Mouse (Mus musculus): ENCODE results near the gene Spats2. TPM values are rescaled to one million over a fixed set of nuclear protein-coding genes. Genes with fewer than 3 reads are reported as not detected.

Spats2 gene
- polyA plus RNA-seq, 2 experiments: 39.7 to 47.1 TPM

GRCm38 (mm10) chr15:99087253-99088075, 38.3 kb upstream of the Spats2 start, which contains the start of gene C1ql4:
Gene C1ql4, minus strand, starts transcription at chr15:99087817.
- no peak for ATAC-seq (ENCODE audit: low FRiP score, low read depth)
- no peaks in the 10 kb centered on the region for H3K9me3 ChIP-seq (ENCODE audit: control insufficient read depth, low read length)
- TF ChIP-seq POLR2A (IDR thresholded peaks at IDR 0.05; ENCODE audit: borderline replicate concordance, extremely low read depth, insufficient read depth, insufficient read length): no peak
- H3K4me1 ChIP-seq (ENCODE audit: control insufficient read depth, insufficient read depth, low read length): peaks cover 3% of the 10 kb centered on the region; the same call in 1 of the 2 replicates
- H3K4me3 ChIP-seq (replicated peaks; ENCODE audit: low read length): peak within 1 kb of the TSS; percentile 29
- peak within 1 kb of the TSS; percentile 21; the same call in 1 of the 2 replicates for H3K9ac ChIP-seq (ENCODE audit: low read depth, low read length, severe bottlenecking)
- peaks cover 86% of the 10 kb centered on the region for H3K27me3 ChIP-seq (ENCODE audit: control insufficient read depth, insufficient read depth, low read length)
- peak within 1 kb of the TSS; percentile 46 for H3K4me2 ChIP-seq (replicated peaks; ENCODE audit: low read depth, low read length, severe bottlenecking)
- 8% methylated on average over 50 of the region's 60 CpGs for WGBS
- H3K27ac ChIP-seq (replicated peaks; ENCODE audit: low read depth, low read length): no peak within 1 kb of the TSS
- no peak for DNase-seq (ENCODE audit: low spot score)
- H3K36me3 ChIP-seq (ENCODE audit: control insufficient read depth, insufficient read depth, low read length): peaks cover 9% of the 10 kb centered on the region

- H3K27me3 ChIP-seq (ENCODE audit: control insufficient read depth, insufficient read depth, low read length): peaks cover 94% of the 10 kb centered on the region
- peak overlapping the region; percentile 21; the same call in 1 of the 2 replicates for H3K9ac ChIP-seq (ENCODE audit: low read depth, low read length, severe bottlenecking)
- H3K9me3 ChIP-seq (ENCODE audit: control insufficient read depth, low read length): no peaks in the 10 kb centered on the region
- peaks cover 3% of the 10 kb centered on the region; the same call in 1 of the 2 replicates for H3K4me1 ChIP-seq (ENCODE audit: control insufficient read depth, insufficient read depth, low read length)
- TF ChIP-seq POLR2A (IDR thresholded peaks at IDR 0.05; ENCODE audit: borderline replicate concordance, extremely low read depth, insufficient read depth, insufficient read length): no peak
- H3K4me2 ChIP-seq (replicated peaks; ENCODE audit: low read depth, low read length, severe bottlenecking): peak overlapping the region; percentile 46
- H3K27ac ChIP-seq (replicated peaks; ENCODE audit: low read depth, low read length): no peak overlapping the region
- H3K4me3 ChIP-seq (replicated peaks; ENCODE audit: low read length): peak overlapping the region; percentile 29
- peak; percentile 79 for ATAC-seq (ENCODE audit: low FRiP score, low read depth)
- under 1% methylated on average over 14 of the region's 27 CpGs for WGBS
- DNase-seq (ENCODE audit: low spot score): peak; percentile 67
- peaks cover under 1% of the 10 kb centered on the region; the same call in 1 of the 2 replicates for H3K36me3 ChIP-seq (ENCODE audit: control insufficient read depth, insufficient read depth, low read length)
Measured at GRCm38 (mm10) chr15:99088292-99088691, 37.4 kb upstream of the Spats2 start.

GRCm38 (mm10) chr15:99089069-99089468, 36.6 kb upstream of the Spats2 start:
- Histone ChIP-seq H3K9ac (ENCODE audit: low read depth, low read length, severe bottlenecking) (no peak overlapping the region), H3K9me3 (ENCODE audit: control insufficient read depth, low read length) (no peaks in the 10 kb centered on the region), H3K27me3 (ENCODE audit: control insufficient read depth, insufficient read depth, low read length) (peaks cover 97% of the 10 kb centered on the region), H3K4me1 (ENCODE audit: control insufficient read depth, insufficient read depth, low read length) (peaks cover 10% of the 10 kb centered on the region; the same call in 1 of the 2 replicates), H3K36me3 (ENCODE audit: control insufficient read depth, insufficient read depth, low read length) (no peaks in the 10 kb centered on the region), H3K4me3 (replicated peaks; ENCODE audit: low read length) (no peak overlapping the region), H3K27ac (replicated peaks; ENCODE audit: low read depth, low read length) (no peak overlapping the region), H3K4me2 (replicated peaks; ENCODE audit: low read depth, low read length, severe bottlenecking) (no peak overlapping the region)
- DNase-seq (ENCODE audit: low spot score) (no peak), ATAC-seq (ENCODE audit: low FRiP score, low read depth) (no peak)
- 13% methylated on average over 14 of the region's 14 CpGs for WGBS
- TF ChIP-seq POLR2A (IDR thresholded peaks at IDR 0.05; ENCODE audit: borderline replicate concordance, extremely low read depth, insufficient read depth, insufficient read length): no peak

GRCm38 (mm10) chr15:99092870-99093269, 32.8 kb upstream of the Spats2 start, which contains the start of gene Dnajc22:
Gene Dnajc22, plus strand, starts transcription at chr15:99093170.
- ATAC-seq (ENCODE audit: low FRiP score, low read depth) (no peak), DNase-seq (ENCODE audit: low spot score) (no peak)
- Histone ChIP-seq H3K27ac (replicated peaks; ENCODE audit: low read depth, low read length) (no peak within 1 kb of the TSS), H3K27me3 (ENCODE audit: control insufficient read depth, insufficient read depth, low read length) (peaks cover 96% of the 10 kb centered on the region), H3K9me3 (ENCODE audit: control insufficient read depth, low read length) (no peaks in the 10 kb centered on the region), H3K9ac (ENCODE audit: low read depth, low read length, severe bottlenecking) (0 out of 2 replicates have a peak within 1 kb of the TSS, but pooled peaks have one; percentile 21), H3K4me2 (replicated peaks; ENCODE audit: low read depth, low read length, severe bottlenecking) (peak within 1 kb of the TSS; percentile 66), H3K36me3 (ENCODE audit: control insufficient read depth, insufficient read depth, low read length) (no peaks in the 10 kb centered on the region), H3K4me3 (replicated peaks; ENCODE audit: low read length) (peak within 1 kb of the TSS; percentile 35), H3K4me1 (ENCODE audit: control insufficient read depth, insufficient read depth, low read length) (peaks cover 32% of the 10 kb centered on the region)
- whole genome bisulfite sequencing: 19% methylated on average over 8 of the region's 8 CpGs
- TF ChIP-seq POLR2A (IDR thresholded peaks at IDR 0.05; ENCODE audit: borderline replicate concordance, extremely low read depth, insufficient read depth, insufficient read length): no peak
